Mouse (Mus musculus) common myeloid progenitor, adult 5-6 weeks (primary cell): ENCODE measurements around the gene Otulin. TPM values are rescaled to one million over a fixed set of nuclear protein-coding genes. Genes with fewer than 3 reads are reported as not detected.

Experiments
- total RNA-seq: library from RNA; stranded (forward); fragments of 200-1000, 187-1606 nt; gene quantifications from 2 replicates; pipeline ENCODE4 v1.2.3, GENCODE M21; 2017

Gene Otulin
- total RNA-seq, 1 experiment from 2014 or later = 30.4 TPM

Other genes with a start within 250 kb of the Otulin start
- gene Ank, start 164.0 kb downstream of the Otulin start, total RNA-seq = 28.5 and 29.8 TPM in 2 replicates
- 18.7 and 19.6 TPM in 2 replicates for gene Otulinl, start 50.9 kb upstream of the Otulin start, total RNA-seq